Mouse (Mus musculus) neutrophil, adult 5-6 weeks (primary cell): ENCODE results near the gene Spata1. TPM values are rescaled to one million over a fixed set of nuclear protein-coding genes. Genes with fewer than 3 reads are reported as not detected.
A peak's percentile ranks its signal among the peaks of the same experiment; 100 is the strongest.

Source experiments
- ATAC-seq: fragments of 151-379, 151-347 bp; 2 replicates; pipeline ENCODE4 v1.8.0; 2017; ENCODE audit warnings: mild to moderate bottlenecking, moderate TSS enrichment; ENCODE audit not compliant: insufficient number of reproducible peaks, poor library complexity, low FRiP score, severe bottlenecking; ENCODE audit errors: extremely low read depth
- total RNA-seq: library from RNA; stranded (forward); fragments of 200-1000 nt; gene quantifications from 2 replicates; pipeline ENCODE4 v1.2.3, GENCODE M21; 2017

The Spata1 gene
- total RNA-seq = 34.6 and 35.1 TPM in 2 replicates

- peak; percentile 75 for ATAC-seq
These were observed at the start of gene Spata1, which contains the start of gene Gng5 for GRCm38 (mm10) chr3:146499431-146500002. Gene Spata1, minus strand, starts transcription at chr3:146499753. Gene Gng5, plus strand, starts transcription at chr3:146499807.

GRCm38 (mm10) chr3:146543632-146544031 is 44.1 kb upstream of the Spata1 start:
- no peak for ATAC-seq

GRCm38 (mm10) chr3:146540521-146541273 is 41.1 kb upstream of the Spata1 start:
- ATAC-seq = no peak

- ATAC-seq = no peak
These were observed 35.4 kb upstream of the Spata1 start for GRCm38 (mm10) chr3:146534986-146535385.

GRCm38 (mm10) chr3:146528335-146528734 is 28.8 kb upstream of the Spata1 start:
- no peak for ATAC-seq

- ATAC-seq = no peak
These were observed 22.1 kb upstream of the Spata1 start for GRCm38 (mm10) chr3:146521652-146522020.

GRCm38 (mm10) chr3:146520798-146521651 is 21.5 kb upstream of the Spata1 start, which contains the start of gene Rpf1:
Gene Rpf1, minus strand, starts transcription at chr3:146521429.
- ATAC-seq = peak; percentile 98

GRCm38 (mm10) chr3:146520226-146520797 is 20.8 kb upstream of the Spata1 start:
- peak; percentile 27; the same call in 1 of the 2 replicates for ATAC-seq

- no peak for ATAC-seq
These were observed 7.2 kb upstream of the Spata1 start for GRCm38 (mm10) chr3:146506711-146507110.

GRCm38 (mm10) chr3:146501601-146502123 is 2.1 kb upstream of the Spata1 start:
- ATAC-seq = no peak

GRCm38 (mm10) chr3:146500810-146501201 is 1.3 kb upstream of the Spata1 start:
- ATAC-seq = no peak

- peak; percentile 44 for ATAC-seq
These were observed 653 bp upstream of the Spata1 start for GRCm38 (mm10) chr3:146500003-146500809.

- ATAC-seq = no peak
These were observed 564 bp downstream of the Spata1 start for GRCm38 (mm10) chr3:146498989-146499388.

- ATAC-seq = no peak
These were observed 4.6 kb downstream of the Spata1 start for GRCm38 (mm10) chr3:146494941-146495340.

- no peak for ATAC-seq
These were observed 13.1 kb downstream of the Spata1 start for GRCm38 (mm10) chr3:146486464-146486863.

GRCm38 (mm10) chr3:146482044-146482443 is 17.5 kb downstream of the Spata1 start:
- ATAC-seq = no peak

- no peak for ATAC-seq
These were observed 25.1 kb downstream of the Spata1 start for GRCm38 (mm10) chr3:146474428-146474827.

- ATAC-seq = no peak
These were observed 25.8 kb downstream of the Spata1 start for GRCm38 (mm10) chr3:146473741-146474140.
